ENCODE assay signal across 9 mouse cellular contexts in the genomic region with DNA sequence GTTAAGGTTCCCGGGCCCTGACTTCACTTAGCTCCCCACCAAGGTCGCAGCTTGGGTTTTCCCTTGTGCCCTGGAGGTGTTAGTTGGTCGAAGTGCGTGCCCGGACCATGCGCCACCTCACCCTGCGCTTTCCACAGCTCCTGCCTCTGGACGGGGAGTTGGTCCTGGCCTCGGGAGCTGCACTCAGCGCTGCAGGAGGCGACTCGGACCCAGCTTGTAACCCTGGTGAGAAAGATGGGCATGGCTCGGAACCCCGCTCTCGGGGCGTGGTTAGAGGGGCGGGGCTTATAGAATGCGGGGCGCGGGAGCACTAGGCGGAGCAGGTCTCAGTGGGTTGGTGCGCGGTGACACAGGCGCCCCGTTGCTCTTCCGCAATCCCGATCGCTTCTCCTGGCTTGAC. TPM values are rescaled to one million over a fixed set of nuclear protein-coding genes. Genes with fewer than 3 reads are reported as not detected.
A peak's percentile ranks its signal among the peaks of the same experiment; 100 is the strongest.
DNase-seq lines count a peak whose midpoint lies in the region; ATAC-seq and TF ChIP-seq lines count a peak whose summit lies in the region.
"Had no signal": no experiment of that assay in that cellular context is flagged by ENCODE, and none has a peak within 500 bp of the region (broad histone marks: within the 10 kb centered on the region; RNA-seq: fewer than 3 reads in every experiment).

No protein-coding gene starts in this region.

- no peaks in the 10 kb centered on the region for H3K36me3 ChIP-seq in heart, embryonic 12.5 days
- no peaks in the 10 kb centered on the region for H3K36me3 ChIP-seq in ES-E14 (ENCODE audit: control insufficient read depth, insufficient read depth, low read length, poor library complexity, severe bottlenecking)
- H3K36me3 ChIP-seq in liver, postnatal 0 days (replicated peaks; ENCODE audit: insufficient read depth, low read length) = no peaks in the 10 kb centered on the region

- no peak overlapping the region for H3K27ac ChIP-seq in heart, embryonic 12.5 days (ENCODE audit: poor library complexity, severe bottlenecking)
- H3K27ac ChIP-seq in ES-E14 (ENCODE audit: insufficient read depth, low read depth, low read length, poor library complexity, severe bottlenecking) = no peak overlapping the region
- H3K27ac ChIP-seq in liver, postnatal 0 days (ENCODE audit: low read depth) = no peak overlapping the region
- H3K27ac ChIP-seq: macrophage had no signal

- peak overlapping the region; percentile 89 for H3K4me2 ChIP-seq in heart, embryonic 12.5 days
- H3K4me2 ChIP-seq in liver, postnatal 0 days (ENCODE audit: low read depth, low read length) = peak overlapping the region; percentile 61; the same call in 1 of the 2 replicates

- 3% methylated on average over 28 of the region's 28 CpGs for WGBS in heart, embryonic 12.5 days
- 7% methylated on average over 28 of the region's 28 CpGs for WGBS in liver, postnatal 0 days (ENCODE audit: insufficient replicate concordance)

- TF ChIP-seq EP300 in liver, postnatal 0 days (IDR thresholded peaks at IDR 0.05; ENCODE audit: low read depth) = no peak

- H3K9me3 ChIP-seq in heart, embryonic 12.5 days (replicated peaks) = peaks cover 4% of the 10 kb centered on the region; the same call in 1 of the 2 replicates
- no peaks in the 10 kb centered on the region for H3K9me3 ChIP-seq in ES-E14 (ENCODE audit: control insufficient read depth, insufficient read depth, low read depth, low read length)
- H3K9me3 ChIP-seq in liver, postnatal 0 days (ENCODE audit: low read length) = peaks cover 3% of the 10 kb centered on the region

- TF ChIP-seq CTCF in liver, postnatal 0 days (IDR thresholded peaks at IDR 0.05; ENCODE audit: low read depth) = no peak

- H3K27me3 ChIP-seq in heart, embryonic 12.5 days (replicated peaks) = peaks cover 87% of the 10 kb centered on the region
- H3K27me3 ChIP-seq in liver, postnatal 0 days (ENCODE audit: insufficient read depth, low read length) = peaks cover 74% of the 10 kb centered on the region

- intact Hi-C loops in heart, postnatal 36 days (cut with DNase I) = no loop called here

- peaks cover 38% of the 10 kb centered on the region for H3K4me1 ChIP-seq in heart, embryonic 12.5 days (replicated peaks)
- H3K4me1 ChIP-seq in ES-E14 (ENCODE audit: control insufficient read depth in 2 of 2, insufficient read depth in 2 of 2, low read length in 2 of 2, poor library complexity in 1 of 2) = peaks cover 0 to 15% of the 10 kb centered on the region in 2 experiments; a peak in 1 of 4 replicates
- H3K4me1 ChIP-seq in liver, postnatal 0 days (ENCODE audit: insufficient read depth) = peaks cover 21% of the 10 kb centered on the region

- H3K9ac ChIP-seq in heart, embryonic 12.5 days = no peak overlapping the region
- H3K9ac ChIP-seq in ES-E14 (ENCODE audit: insufficient read depth, low read depth, low read length, poor library complexity, severe bottlenecking) = peak overlapping the region; percentile 2; the same call in 1 of the 2 replicates
- no peak overlapping the region for H3K9ac ChIP-seq in liver, postnatal 0 days (replicated peaks)

- no peak for DNase-seq in heart, postnatal 36 days
- no peak for DNase-seq in ES-E14 (ENCODE audit: low read depth, low spot score)
- DNase-seq in liver, postnatal 0 days = no peak
- DNase-seq in cerebellum, postnatal 4 days (ENCODE audit: low spot score in 2 of 2) = no peak
- no peak for DNase-seq in gastrocnemius, adult 18-20 months (ENCODE audit: low spot score)

- in situ Hi-C loops in ES-E14 (cut with MboI; ENCODE audit: low sequenced_read_pairs in 2 of 2, unreplicated experiment in 2 of 2) = no loop called here

- H3K4me3 ChIP-seq in heart, embryonic 12.5 days = peak overlapping the region; percentile 53
- peak overlapping the region; percentile 51 to 52; a peak in 3 of 4 replicates for H3K4me3 ChIP-seq in ES-E14 (ENCODE audit: insufficient read depth in 1 of 2, low read depth in 1 of 2, low read length in 2 of 2, poor library complexity in 1 of 2, severe bottlenecking in 1 of 2)
- H3K4me3 ChIP-seq in liver, postnatal 0 days (ENCODE audit: low read depth, low read length) = peak overlapping the region; percentile 33; the same call in 1 of the 2 replicates

- ATAC-seq in heart, embryonic 12.5 days (ENCODE audit: insufficient number of reproducible peaks, low FRiP score) = 0 out of 2 replicates have a peak, but pooled peaks have one; percentile 7
- ATAC-seq in granulocyte monocyte progenitor cell, adult 5-6 weeks (replicated peaks; ENCODE audit: poor library complexity, severe bottlenecking) = 0 out of 2 replicates have a peak, but pooled peaks have one; percentile 20
- ATAC-seq in liver, postnatal 0 days = no peak
- ATAC-seq in CD4-positive, CD25-positive, alpha-beta regulatory T cell, adult 4 months = no peak

TF ChIP-seq in ES-E14, 5 proteins besides CTCF, POLR2A, EP300 and RAD21:
- no peak for TF ChIP-seq HCFC1 (IDR thresholded peaks at IDR 0.05; ENCODE audit: borderline replicate concordance, insufficient read depth, low read length)
- TF ChIP-seq ZC3H11A (IDR thresholded peaks at IDR 0.05; ENCODE audit: borderline replicate concordance, low read depth, low read length) = no peak
- TF ChIP-seq ZNF384 (IDR thresholded peaks at IDR 0.05; ENCODE audit: low read depth, low read length) = no peak
- no peak for TF ChIP-seq CHD2 (IDR thresholded peaks at IDR 0.05; ENCODE audit: low read depth, low read length)
- no peak for TF ChIP-seq MAFK (IDR thresholded peaks at IDR 0.05; ENCODE audit: insufficient read depth, low read depth, low read length)

RNA-seq across cellular contexts. Expression of gene Amn, which starts 3.1 kb away (rescaled TPM):
- polyA plus RNA-seq in heart, embryonic 12.5 days (2016; fragmentation: Nextera tagmentation; extraction: Ambion mirVana) = 2.0 and 3.5 TPM in 2 replicates
- total RNA-seq in heart, postnatal 36 days (2021) = not detected
- 9.3 and 15.5 TPM in 2 replicates for total RNA-seq in ES-E14 (2012; rRNA removed)
- total RNA-seq in granulocyte monocyte progenitor cell, adult 5-6 weeks (2014; fragmentation: Nextera tagmentation) = 0.73 and 1.9 TPM in 2 replicates
- total RNA-seq in granulocyte monocyte progenitor cell, adult 5-6 weeks (2017) = not detected in 2 replicates
- 0.27 and 0.61 TPM in 2 replicates for polyA plus RNA-seq in liver, postnatal 0 days (2015; fragmentation: Nextera tagmentation; extraction: Ambion mirVana)
- polyA plus RNA-seq in CD4-positive, CD25-positive, alpha-beta regulatory T cell, adult 4 months (2017; shearing (Covaris generic)) = not detected
- total RNA-seq in gastrocnemius, adult 18-20 months (2021) = not detected
- polyA plus RNA-seq: macrophage had no signal

Comparison
In these comparisons a context has a peak if more than half of its experiments do, and no peak if none do; other contexts are left out.
1. ATAC-seq: peak in heart, embryonic 12.5 days (single experiment) and granulocyte monocyte progenitor cell, adult 5-6 weeks (single experiment); none in liver, postnatal 0 days (single experiment) and CD4-positive, CD25-positive, alpha-beta regulatory T cell, adult 4 months (single experiment).
2. Peak in every context shown above with its lines, with median percentiles within 50 percentile points of each other: H3K4me3 ChIP-seq.